Mouse (Mus musculus) CD4-positive, CD25-positive, alpha-beta regulatory T cell, adult 2 months (primary cell): ENCODE data around the gene Hes2.

Source experiments
- DNase-seq: peaks from one replicate; pipeline ENCODE4 v3.0.0-alpha.2; 2012; ENCODE audit warnings: low read depth, low spot score

Hes2 gene

DNA sequence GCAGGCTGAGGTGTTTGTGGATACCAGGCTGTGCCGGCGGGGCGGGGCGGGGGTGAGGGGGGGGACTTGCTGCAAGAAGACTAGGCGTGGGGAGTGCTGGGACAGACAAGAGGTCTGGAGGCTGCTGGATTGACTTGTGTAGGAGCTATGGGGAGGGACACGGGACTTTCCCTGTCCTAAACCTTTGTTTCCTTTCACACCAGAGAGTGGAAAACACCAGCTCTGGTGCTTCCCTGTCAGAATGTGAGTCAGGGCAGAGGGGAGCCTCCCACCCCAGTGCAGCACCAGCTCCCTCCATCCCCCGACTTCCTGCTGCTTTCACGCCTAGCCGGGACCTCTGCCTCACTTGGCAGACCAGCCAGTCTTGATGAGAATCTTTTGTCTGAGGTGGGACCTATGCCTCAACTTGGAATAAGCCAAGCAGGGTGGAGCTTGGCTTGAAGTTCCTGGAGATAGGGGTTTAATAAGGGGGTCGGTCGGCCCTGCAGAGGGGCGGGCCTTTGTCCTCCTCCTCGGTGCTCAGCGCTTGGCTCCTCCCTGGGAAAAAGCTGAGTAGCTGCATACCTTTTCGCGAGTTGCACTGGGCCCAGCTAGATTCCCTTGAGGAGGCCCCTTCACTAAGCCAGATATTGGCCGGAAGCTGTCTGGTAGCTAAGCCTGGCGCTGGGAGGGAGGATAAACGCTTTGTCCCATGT is 27.0 kb downstream of the Hes2 start:
- peak; percentile 74 for DNase-seq

GRCm38 (mm10) chr4:152186205-152187082 is 27.8 kb downstream of the Hes2 start:
- peak; percentile 57 for DNase-seq

DNA sequence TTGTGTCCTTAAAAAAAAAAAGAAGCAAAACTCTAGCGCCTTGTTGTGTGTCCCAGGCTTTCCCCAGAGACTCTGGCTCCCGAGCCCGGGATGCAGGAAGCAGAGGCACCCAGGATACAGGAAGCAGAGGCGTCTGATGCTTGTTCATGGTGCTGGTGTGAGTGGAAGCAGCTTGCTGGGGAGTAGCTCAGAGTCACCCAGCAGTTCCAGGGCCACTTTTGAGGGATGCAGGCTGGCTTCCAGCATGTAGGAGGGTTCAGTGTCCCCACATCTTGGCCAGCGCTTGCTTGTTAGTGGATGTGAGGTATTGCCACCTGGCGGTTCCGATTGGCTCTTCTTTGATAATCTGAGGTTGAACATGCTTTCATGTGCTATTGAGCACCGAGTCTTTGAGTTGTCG is 28.5 kb downstream of the Hes2 start:
- DNase-seq, result peak; percentile 28

DNA sequence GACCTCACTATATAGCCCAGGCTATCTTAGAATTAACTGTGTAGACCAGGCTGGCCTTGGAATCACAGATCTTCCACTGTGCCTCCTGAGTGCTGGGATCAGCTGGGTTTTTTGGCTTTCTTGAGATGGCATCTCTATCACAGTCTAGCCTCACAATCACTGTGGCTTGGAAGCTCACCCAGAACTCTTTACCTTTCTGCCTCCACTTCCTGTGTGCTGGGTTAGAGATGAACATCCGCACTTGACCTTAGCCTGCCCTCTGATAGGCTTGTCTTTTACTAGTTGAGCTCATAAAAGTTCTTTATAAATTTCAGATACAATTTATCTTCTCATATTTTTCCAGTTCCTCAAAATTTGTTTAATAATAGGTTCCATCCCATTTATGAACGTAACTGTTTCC is 30.0 kb downstream of the Hes2 start:
- peak; percentile 67 for DNase-seq

DNA sequence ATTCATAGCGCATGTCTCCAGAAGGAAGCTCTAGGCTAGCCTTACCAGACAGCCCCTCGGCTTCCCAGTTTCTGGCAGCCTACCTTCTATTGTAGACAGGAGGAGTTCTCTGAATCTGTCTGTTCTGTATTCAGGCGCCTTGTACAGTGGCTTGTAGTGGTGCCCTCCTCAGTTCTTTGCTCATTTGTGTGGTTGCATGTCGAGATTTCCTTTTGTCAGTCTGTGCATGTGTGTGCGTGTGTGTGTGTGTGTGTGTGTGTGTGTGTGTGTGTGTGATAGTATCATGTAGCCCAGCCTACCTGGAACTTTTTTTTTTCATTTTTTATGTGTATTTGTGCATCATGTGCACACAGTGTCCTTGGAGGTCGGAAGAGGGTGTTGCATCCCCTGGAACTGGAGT is 30.4 kb downstream of the Hes2 start:
- DNase-seq, result peak; percentile 61

- DNase-seq, result peak; percentile 43
Observed at GRCm38 (mm10) chr4:152189691-152190090, 31.0 kb downstream of the Hes2 start.

GRCm38 (mm10) chr4:152190096-152190653 is 31.5 kb downstream of the Hes2 start:
- no peak for DNase-seq

DNA sequence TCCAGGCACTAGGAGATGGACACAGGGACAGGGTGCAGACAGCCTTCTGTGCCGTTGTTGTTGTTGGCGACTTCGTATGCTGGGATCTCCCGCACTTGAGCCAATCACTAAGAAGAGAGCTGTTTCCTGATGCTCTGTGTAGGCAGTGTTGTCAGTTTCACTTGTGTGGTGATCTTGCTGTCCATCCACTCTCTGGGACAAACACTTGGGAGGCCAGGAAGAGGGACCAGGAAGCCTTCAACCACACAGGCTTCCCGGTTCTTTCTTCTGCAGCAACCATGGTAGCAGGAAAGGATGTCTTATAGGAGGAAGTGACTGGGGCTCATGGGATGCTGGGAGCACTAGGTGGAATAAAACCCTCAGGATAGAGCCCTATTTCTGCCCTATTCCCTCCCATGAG is 32.0 kb downstream of the Hes2 start:
- no peak for DNase-seq

- DNase-seq, result no peak
Observed at GRCm38 (mm10) chr4:152192569-152192968, 33.9 kb downstream of the Hes2 start.

GRCm38 (mm10) chr4:152194476-152195175 is 36.0 kb downstream of the Hes2 start:
- no peak for DNase-seq

DNA sequence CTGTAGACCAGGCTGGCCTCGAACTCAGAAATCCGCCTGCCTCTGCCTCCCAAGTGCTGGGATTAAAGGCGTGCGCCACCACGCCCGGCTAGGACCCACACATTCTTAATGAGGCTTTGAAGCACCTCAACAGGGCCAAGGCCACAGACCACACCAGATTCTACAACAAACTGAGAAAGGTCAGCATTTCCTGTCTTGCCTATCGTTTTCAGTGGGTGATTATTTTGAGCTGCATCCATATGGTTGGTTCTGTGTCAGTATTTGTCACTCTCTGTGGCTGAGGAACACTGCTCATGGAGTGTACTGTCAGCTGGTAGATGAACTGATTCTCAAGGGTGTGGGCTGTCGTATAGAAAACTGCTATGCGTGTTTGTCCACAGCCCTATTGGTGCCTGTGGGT is 37.6 kb downstream of the Hes2 start:
- DNase-seq, result no peak

- peak; percentile 74 for DNase-seq
Observed at GRCm38 (mm10) chr4:152197545-152197944, 38.9 kb downstream of the Hes2 start.

DNA sequence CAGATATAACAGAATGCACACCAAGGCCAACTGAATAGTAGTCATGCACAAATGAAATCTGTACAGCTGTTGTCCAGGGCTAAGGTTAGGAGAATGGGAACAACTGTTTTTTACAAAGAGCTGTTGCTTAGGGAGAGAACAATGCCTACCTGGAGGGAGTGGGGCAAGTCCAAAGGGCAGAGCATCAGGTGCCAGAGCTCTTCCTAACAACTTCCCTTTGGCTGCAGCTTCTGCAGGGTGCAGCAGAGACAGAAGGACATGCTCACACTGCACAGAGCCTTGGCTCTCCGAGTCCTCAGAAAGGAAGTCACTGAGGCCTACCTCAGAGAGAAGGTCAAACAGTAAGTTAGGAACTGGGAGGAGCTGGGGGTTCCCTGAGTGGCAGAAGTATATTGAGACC is 41.0 kb downstream of the Hes2 start:
- no peak for DNase-seq

DNA sequence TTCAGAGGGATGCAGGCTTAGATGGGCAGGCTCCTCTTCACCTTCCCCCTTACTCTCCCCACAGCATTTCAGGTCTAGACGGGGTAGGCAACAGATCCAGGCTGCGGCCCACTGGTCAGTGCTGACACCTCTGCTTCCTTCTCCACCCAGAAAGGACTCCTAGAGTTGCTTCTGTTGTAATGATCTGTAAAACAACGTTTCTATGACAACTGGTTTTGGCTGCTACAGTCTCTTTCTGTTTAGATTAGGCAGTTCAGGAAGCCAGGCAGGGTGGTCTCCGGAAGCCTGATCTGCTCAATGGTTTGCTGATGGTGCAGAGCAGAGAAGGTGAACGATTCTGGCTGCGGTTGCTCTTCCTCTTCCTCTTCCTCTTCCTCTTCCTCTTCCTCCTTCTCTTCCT is 42.8 kb downstream of the Hes2 start:
- peak; percentile 54 for DNase-seq

DNA sequence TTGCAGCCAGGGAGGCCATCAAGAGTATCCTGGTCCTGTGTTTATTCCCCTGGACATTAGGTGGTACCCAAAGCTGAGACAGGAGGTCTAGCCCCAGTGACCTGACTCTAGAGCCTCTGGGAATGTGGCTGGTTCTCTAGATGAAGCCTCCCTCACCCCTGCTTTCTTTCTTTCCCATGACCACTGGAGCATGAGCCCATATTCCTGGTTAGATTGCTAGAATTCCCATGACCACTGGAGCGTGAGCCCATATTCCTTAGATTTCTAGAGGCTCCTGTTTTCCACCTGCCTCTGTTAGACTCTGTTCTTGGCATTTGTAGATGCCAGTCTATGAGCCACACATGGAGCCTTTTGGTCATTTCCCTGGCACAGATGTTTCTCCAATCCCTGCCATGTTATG is 43.8 kb downstream of the Hes2 start:
- DNase-seq, result no peak

DNA sequence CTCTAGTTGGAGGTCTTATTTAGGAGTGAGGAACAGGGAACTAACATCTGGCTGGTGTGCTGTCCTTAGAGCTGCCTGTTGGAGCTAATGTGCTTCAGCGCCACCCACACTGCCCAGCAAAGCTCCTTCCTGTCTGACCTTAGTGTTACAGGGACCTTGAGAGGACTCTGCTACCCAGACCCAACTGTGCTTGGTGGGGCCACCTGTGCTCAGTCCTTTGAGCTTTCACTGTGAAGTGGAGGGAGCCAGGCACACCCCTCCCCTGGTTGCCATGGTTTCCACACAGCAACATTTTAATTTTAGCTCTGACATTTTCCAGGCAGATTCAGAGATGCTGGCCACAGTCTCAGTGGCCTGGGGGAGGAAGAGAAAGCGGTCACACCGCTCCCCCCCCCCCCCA is 44.2 kb downstream of the Hes2 start:
- peak; percentile 52 for DNase-seq

- no peak for DNase-seq
Observed at GRCm38 (mm10) chr4:152204663-152205062, 46.0 kb downstream of the Hes2 start.

GRCm38 (mm10) chr4:152206199-152206598 is 47.5 kb downstream of the Hes2 start:
- no peak for DNase-seq

GRCm38 (mm10) chr4:152209623-152210022 is 51.0 kb downstream of the Hes2 start:
- no peak for DNase-seq
